Mouse (Mus musculus): ENCODE measurements around the gene Nckap5l. TPM values are rescaled to one million over a fixed set of nuclear protein-coding genes. Genes with fewer than 3 reads are reported as not detected.

Gene Nckap5l
- total and polyA plus RNA-seq, 2 experiments from 2014 or later, result 5.0 to 35.0 TPM

- TF ChIP-seq EP300 (IDR thresholded peaks at IDR 0.05; ENCODE audit: low read depth) (no peak), CTCF (IDR thresholded peaks at IDR 0.05; ENCODE audit: low read depth) (no peak)
- WGBS, result 69% methylated on average over 4 of the region's 4 CpGs
- Histone ChIP-seq H3K9me3 (replicated peaks; ENCODE audit: control insufficient read depth, low read length) (no peaks in the 10 kb centered on the region), H3K4me2 (ENCODE audit: low read depth, low read length) (peak overlapping the region; percentile 47; the same call in 1 of the 2 replicates), H3K4me3 (ENCODE audit: low read depth, low read length) (no peak overlapping the region), H3K36me3 (replicated peaks; ENCODE audit: control insufficient read depth, insufficient read depth, low read length) (no peaks in the 10 kb centered on the region), H3K9ac (replicated peaks; ENCODE audit: low read depth, low read length) (no peak overlapping the region), H3K4me1 (ENCODE audit: control insufficient read depth, insufficient read depth) (peaks cover 15% of the 10 kb centered on the region), H3K27me3 (ENCODE audit: control insufficient read depth, insufficient read depth, low read length) (no peaks in the 10 kb centered on the region), H3K27ac (ENCODE audit: low read depth) (peak overlapping the region; percentile 76)
- DNase-seq (ENCODE audit: low spot score) (no peak), ATAC-seq (ENCODE audit: insufficient read depth, low read depth) (no peak)
Observed at GRCm38 (mm10) chr15:99469736-99470135, 12.2 kb upstream of the Nckap5l start.

- DNase-seq (ENCODE audit: low spot score) (peak; percentile 83), ATAC-seq (ENCODE audit: insufficient read depth, low read depth) (peak; percentile 48)
- Histone ChIP-seq H3K4me1 (ENCODE audit: control insufficient read depth, insufficient read depth) (peaks cover 15% of the 10 kb centered on the region), H3K36me3 (replicated peaks; ENCODE audit: control insufficient read depth, insufficient read depth, low read length) (no peaks in the 10 kb centered on the region), H3K9me3 (replicated peaks; ENCODE audit: control insufficient read depth, low read length) (no peaks in the 10 kb centered on the region), H3K9ac (replicated peaks; ENCODE audit: low read depth, low read length) (no peak overlapping the region), H3K27me3 (ENCODE audit: control insufficient read depth, insufficient read depth, low read length) (no peaks in the 10 kb centered on the region), H3K4me3 (ENCODE audit: low read depth, low read length) (no peak overlapping the region), H3K27ac (ENCODE audit: low read depth) (peak overlapping the region; percentile 76; the same call in 1 of the 2 replicates), H3K4me2 (ENCODE audit: low read depth, low read length) (no peak overlapping the region)
- TF ChIP-seq CTCF (IDR thresholded peaks at IDR 0.05; ENCODE audit: low read depth) (peak; percentile 91), EP300 (IDR thresholded peaks at IDR 0.05; ENCODE audit: low read depth) (no peak)
- WGBS, result 35% methylated on average over 3 of the region's 3 CpGs
Observed at GRCm38 (mm10) chr15:99469067-99469466, 11.5 kb upstream of the Nckap5l start.

GRCm38 (mm10) chr15:99463194-99463593, 5.6 kb upstream of the Nckap5l start:
- no peaks in the 10 kb centered on the region for H3K9me3 ChIP-seq (replicated peaks; ENCODE audit: control insufficient read depth, low read length)
- DNase-seq (ENCODE audit: low spot score) (no peak), ATAC-seq (ENCODE audit: insufficient read depth, low read depth) (no peak)
- no peaks in the 10 kb centered on the region for H3K36me3 ChIP-seq (replicated peaks; ENCODE audit: control insufficient read depth, insufficient read depth, low read length)
- H3K4me2 ChIP-seq (ENCODE audit: low read depth, low read length), result no peak overlapping the region
- no peak overlapping the region for H3K9ac ChIP-seq (replicated peaks; ENCODE audit: low read depth, low read length)
- peaks cover 6% of the 10 kb centered on the region; the same call in 1 of the 2 replicates for H3K4me1 ChIP-seq (ENCODE audit: control insufficient read depth, insufficient read depth)
- WGBS, result 72% methylated on average over 13 of the region's 13 CpGs
- TF ChIP-seq CTCF (IDR thresholded peaks at IDR 0.05; ENCODE audit: low read depth) (no peak), EP300 (IDR thresholded peaks at IDR 0.05; ENCODE audit: low read depth) (no peak)
- no peak overlapping the region for H3K27ac ChIP-seq (ENCODE audit: low read depth)
- no peak overlapping the region for H3K4me3 ChIP-seq (ENCODE audit: low read depth, low read length)
- H3K27me3 ChIP-seq (ENCODE audit: control insufficient read depth, insufficient read depth, low read length), result no peaks in the 10 kb centered on the region

GRCm38 (mm10) chr15:99456963-99457605, 464 bp downstream of the Nckap5l start:
- Histone ChIP-seq H3K27ac (ENCODE audit: low read depth) (peak overlapping the region; percentile 79), H3K4me2 (ENCODE audit: low read depth, low read length) (peak overlapping the region; percentile 90), H3K4me1 (ENCODE audit: control insufficient read depth, insufficient read depth) (peaks cover 7% of the 10 kb centered on the region; the same call in 1 of the 2 replicates), H3K27me3 (ENCODE audit: control insufficient read depth, insufficient read depth, low read length) (no peaks in the 10 kb centered on the region), H3K9ac (replicated peaks; ENCODE audit: low read depth, low read length) (peak overlapping the region; percentile 69), H3K4me3 (ENCODE audit: low read depth, low read length) (peak overlapping the region; percentile 70), H3K9me3 (replicated peaks; ENCODE audit: control insufficient read depth, low read length) (no peaks in the 10 kb centered on the region), H3K36me3 (replicated peaks; ENCODE audit: control insufficient read depth, insufficient read depth, low read length) (no peaks in the 10 kb centered on the region; the same call in 1 of the 2 replicates)
- DNase-seq (ENCODE audit: low spot score) (peak; percentile 69), ATAC-seq (ENCODE audit: insufficient read depth, low read depth) (peak; percentile 61)
- no peak for TF ChIP-seq EP300 (IDR thresholded peaks at IDR 0.05; ENCODE audit: low read depth)
- TF ChIP-seq CTCF (IDR thresholded peaks at IDR 0.05; ENCODE audit: low read depth), result no peak
- WGBS, result 0% methylated on average over 39 of the region's 43 CpGs

- Histone ChIP-seq H3K36me3 (replicated peaks; ENCODE audit: control insufficient read depth, insufficient read depth, low read length) (no peaks in the 10 kb centered on the region; the same call in 1 of the 2 replicates), H3K27ac (ENCODE audit: low read depth) (peak overlapping the region; percentile 79), H3K9me3 (replicated peaks; ENCODE audit: control insufficient read depth, low read length) (no peaks in the 10 kb centered on the region), H3K9ac (replicated peaks; ENCODE audit: low read depth, low read length) (peak overlapping the region; percentile 69), H3K27me3 (ENCODE audit: control insufficient read depth, insufficient read depth, low read length) (no peaks in the 10 kb centered on the region), H3K4me2 (ENCODE audit: low read depth, low read length) (peak overlapping the region; percentile 90), H3K4me3 (ENCODE audit: low read depth, low read length) (peak overlapping the region; percentile 70), H3K4me1 (ENCODE audit: control insufficient read depth, insufficient read depth) (peaks cover 11% of the 10 kb centered on the region)
- no peak for TF ChIP-seq EP300 (IDR thresholded peaks at IDR 0.05; ENCODE audit: low read depth)
- TF ChIP-seq CTCF (IDR thresholded peaks at IDR 0.05; ENCODE audit: low read depth), result no peak
- ATAC-seq (ENCODE audit: insufficient read depth, low read depth) (no peak), DNase-seq (ENCODE audit: low spot score) (no peak)
- WGBS, result 16% methylated on average over 7 of the region's 7 CpGs
Observed at GRCm38 (mm10) chr15:99456338-99456962, 1.1 kb downstream of the Nckap5l start.
